Mouse (Mus musculus) heart, adult 2 months (tissue): ENCODE data around the gene Nfasc. TPM values are rescaled to one million over a fixed set of nuclear protein-coding genes. Genes with fewer than 3 reads are reported as not detected.

Source experiments
- DNase-seq, 2 experiments: peaks; one replicate each; pipeline ENCODE4 v3.0.0; 2021
- H3K27ac ChIP-seq: fragments of 200-600 bp; 2 replicates; pipeline ENCODE4 v1.8.1; 2022
- H3K27me3 ChIP-seq: fragments of 200-500 bp; 2 replicates; pipeline ENCODE4 v1.6.1; 2012; ENCODE audit warnings: mild to moderate bottlenecking, low read length, inconsistent platforms, mixed read lengths; ENCODE audit not compliant: control insufficient read depth, insufficient read depth
- H3K36me3 ChIP-seq: fragments of 200-500 bp; 2 replicates; pipeline ENCODE4 v1.6.1; 2012; ENCODE audit warnings: low read length, inconsistent platforms; ENCODE audit not compliant: control insufficient read depth, insufficient read depth
- H3K4me1 ChIP-seq: fragments of 200-500 bp; 2 replicates; pipeline ENCODE4 v1.6.1; 2011; ENCODE audit warnings: low read length; ENCODE audit not compliant: control insufficient read depth, insufficient read depth
- H3K4me3 ChIP-seq: fragments of 200-600 bp; 2 replicates; pipeline ENCODE4 v1.8.1; 2022
- H3K79me2 ChIP-seq: fragments of 200-500 bp; replicated peaks from 2 replicates; pipeline ENCODE4 v1.6.1; 2012; ENCODE audit warnings: mild to moderate bottlenecking, inconsistent platforms, low read length, moderate library complexity, mixed read lengths; ENCODE audit not compliant: control insufficient read depth, insufficient read depth
- H3K9ac ChIP-seq: fragments of 200-500 bp; 2 replicates; pipeline ENCODE4 v1.6.1; 2012; ENCODE audit warnings: low read depth, mild to moderate bottlenecking, control low read depth, inconsistent platforms, low read length, mixed read lengths
- CTCF ChIP-seq: fragments of 200-600 bp; IDR thresholded peaks from 2 replicates; pipeline ENCODE4 v1.8.1; 2022; ENCODE audit warnings: antibody characterized with exemption, mild to moderate bottlenecking, moderate library complexity
- EP300 ChIP-seq: fragments of 200-500 bp; IDR thresholded peaks from 2 replicates; pipeline ENCODE4 v1.6.1; 2011; ENCODE audit warnings: low read depth, low read length, control low read depth; ENCODE audit not compliant: insufficient read depth
- POLR2A ChIP-seq: fragments of 200-500 bp; IDR thresholded peaks from 2 replicates; pipeline ENCODE4 v1.6.1; 2011; ENCODE audit warnings: mild to moderate bottlenecking, low read depth, low read length, control low read depth; ENCODE audit not compliant: insufficient read depth
- WGBS: fragments of 180-500 bp; shearing (Covaris S2); methylation state at CpG from one replicate; pipeline ENCODE4 v1.1.7; 2018; 5-methylcytosine and 5-hydroxymethylcytosine counted together
- intact Hi-C: fragments of 180-260 bp; cut with DNase I; formaldehyde crosslinking; loops from one replicate; pipeline ENCODE4 v1.15.1; 2025
- polyA plus RNA-seq: library from polyadenylated mRNA; depleted of rRNA; stranded (reverse); fragments of >200 nt; gene quantifications from 2 replicates; pipeline ENCODE4 v1.2.3, GENCODE M21; 2012
- total RNA-seq, 2 experiments: library from RNA; stranded (reverse); gene quantifications; 2 replicates each; pipeline ENCODE4 v1.2.3; 2021

The Nfasc gene
- total and polyA plus RNA-seq, 3 experiments = 0.10 to 0.39 (median 0.14) TPM

DNA sequence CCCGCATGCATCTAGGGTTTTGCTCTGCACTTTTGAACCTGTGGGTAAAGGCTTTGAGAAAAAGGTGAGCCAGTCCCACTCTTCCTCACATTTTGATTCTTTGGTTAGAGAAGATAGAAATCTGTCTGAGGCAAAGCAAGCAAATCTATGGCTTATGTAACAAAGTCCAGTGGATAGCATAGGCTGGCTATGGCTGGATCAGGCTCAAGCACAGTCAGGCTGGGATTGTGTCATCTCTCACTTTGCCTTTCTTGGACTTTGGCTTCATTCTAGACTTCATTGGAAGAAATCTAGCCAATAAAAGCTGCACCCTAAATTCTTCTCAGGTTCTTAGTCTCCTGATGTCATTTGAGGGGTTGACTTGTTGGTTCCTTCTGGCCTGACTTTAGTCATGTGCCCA lies 38.7 kb upstream of the Nfasc start:
- Histone ChIP-seq H3K4me1 (no peaks in the 10 kb centered on the region), H3K27me3 (no peaks in the 10 kb centered on the region), H3K27ac (no peak overlapping the region), H3K79me2 (no peaks in the 10 kb centered on the region), H3K9ac (no peak overlapping the region), H3K4me3 (no peak overlapping the region), H3K36me3 (no peaks in the 10 kb centered on the region)
- DNase-seq = no peak
- WGBS = 76% methylated on average over 1 of the region's 1 CpGs
- no peak for TF ChIP-seq POLR2A
- no peak for TF ChIP-seq CTCF
- no peak for TF ChIP-seq EP300
- intact Hi-C loops = no loop called here

DNA sequence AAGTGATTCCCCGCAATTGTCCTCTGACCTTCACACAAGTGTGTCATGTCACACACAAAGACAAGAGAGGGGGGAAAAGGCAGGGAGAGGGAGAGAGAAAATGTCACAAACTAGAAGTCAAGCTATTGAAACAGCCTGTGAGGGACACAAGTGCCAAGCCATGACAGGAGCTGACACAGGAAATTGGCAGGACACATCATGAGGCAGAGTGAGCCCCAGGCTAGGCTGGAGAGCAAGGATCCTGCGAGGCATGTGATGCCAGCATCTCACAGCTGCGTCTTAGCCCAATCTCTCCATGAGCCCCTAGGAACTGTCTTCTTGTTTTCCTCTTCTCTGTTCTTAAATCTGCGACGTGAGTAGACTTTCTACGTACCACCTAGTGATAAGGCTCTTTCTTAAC lies 33.4 kb upstream of the Nfasc start:
- no peak for DNase-seq
- H3K4me1 ChIP-seq = no peaks in the 10 kb centered on the region
- no peaks in the 10 kb centered on the region for H3K79me2 ChIP-seq
- 68% methylated on average over 6 of the region's 6 CpGs for WGBS
- intact Hi-C loops = no loop called here
- TF ChIP-seq CTCF = no peak
- no peak for TF ChIP-seq POLR2A
- TF ChIP-seq EP300 = no peak
- H3K4me3 ChIP-seq = no peak overlapping the region
- H3K27me3 ChIP-seq = no peaks in the 10 kb centered on the region
- no peak overlapping the region for H3K27ac ChIP-seq
- H3K36me3 ChIP-seq = no peaks in the 10 kb centered on the region
- no peak overlapping the region for H3K9ac ChIP-seq

DNA sequence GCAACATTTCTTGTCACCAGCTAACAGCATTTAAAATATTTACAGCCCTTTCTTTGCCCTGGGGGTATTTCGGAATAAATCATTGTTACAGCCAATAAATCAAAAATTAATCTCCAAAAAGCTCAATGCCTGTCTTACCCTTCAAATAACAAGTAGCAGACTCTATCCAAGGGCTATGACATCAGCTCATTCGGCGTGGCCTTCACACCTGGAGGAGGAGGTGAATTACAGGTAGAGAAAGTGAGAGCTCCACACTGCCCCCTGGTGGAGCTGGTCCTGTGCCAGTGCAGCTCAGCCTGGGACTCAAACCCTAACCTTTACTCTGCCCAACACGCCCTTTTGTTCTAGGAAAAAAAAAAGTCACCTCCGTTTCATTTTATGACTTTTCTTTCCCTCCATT lies 29.8 kb upstream of the Nfasc start:
- H3K36me3 ChIP-seq = no peaks in the 10 kb centered on the region
- intact Hi-C loops = no loop called here
- no peaks in the 10 kb centered on the region for H3K79me2 ChIP-seq
- no peak overlapping the region for H3K9ac ChIP-seq
- no peak overlapping the region for H3K27ac ChIP-seq
- TF ChIP-seq POLR2A = no peak
- TF ChIP-seq CTCF = peak; percentile 66
- no peaks in the 10 kb centered on the region for H3K27me3 ChIP-seq
- H3K4me3 ChIP-seq = no peak overlapping the region
- peak in 1 of 2 experiments; percentile 30 for DNase-seq
- no peaks in the 10 kb centered on the region for H3K4me1 ChIP-seq
- WGBS = 30% methylated on average over 5 of the region's 5 CpGs

DNA sequence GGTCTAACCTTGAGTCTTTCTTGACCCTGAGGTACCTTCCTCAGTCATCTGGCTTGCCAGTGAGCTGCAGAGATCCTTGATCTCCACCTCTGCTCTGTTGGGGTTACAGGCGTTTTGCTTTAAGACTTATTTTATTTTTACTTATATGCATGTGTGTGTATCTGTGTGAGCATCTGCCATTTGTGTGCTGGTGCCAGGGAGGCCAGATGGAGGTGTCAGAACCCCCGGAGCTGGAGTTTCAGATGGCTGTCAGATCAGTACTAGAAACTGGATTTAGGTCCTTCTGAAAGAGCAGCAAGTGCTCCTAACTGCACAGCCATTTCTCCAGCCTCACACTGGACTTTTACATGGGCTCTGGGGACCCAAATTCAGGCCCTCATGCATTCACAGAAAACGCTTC lies 28.0 kb upstream of the Nfasc start:
- no peaks in the 10 kb centered on the region for H3K79me2 ChIP-seq
- DNase-seq = no peak
- H3K27me3 ChIP-seq = no peaks in the 10 kb centered on the region
- TF ChIP-seq POLR2A = no peak
- TF ChIP-seq CTCF = no peak
- TF ChIP-seq EP300 = no peak
- H3K9ac ChIP-seq = no peak overlapping the region
- H3K4me3 ChIP-seq = no peak overlapping the region
- no peaks in the 10 kb centered on the region for H3K4me1 ChIP-seq
- H3K36me3 ChIP-seq = no peaks in the 10 kb centered on the region
- intact Hi-C loops = no loop called here
- whole genome bisulfite sequencing = 59% methylated on average over 3 of the region's 3 CpGs
- H3K27ac ChIP-seq = no peak overlapping the region

DNA sequence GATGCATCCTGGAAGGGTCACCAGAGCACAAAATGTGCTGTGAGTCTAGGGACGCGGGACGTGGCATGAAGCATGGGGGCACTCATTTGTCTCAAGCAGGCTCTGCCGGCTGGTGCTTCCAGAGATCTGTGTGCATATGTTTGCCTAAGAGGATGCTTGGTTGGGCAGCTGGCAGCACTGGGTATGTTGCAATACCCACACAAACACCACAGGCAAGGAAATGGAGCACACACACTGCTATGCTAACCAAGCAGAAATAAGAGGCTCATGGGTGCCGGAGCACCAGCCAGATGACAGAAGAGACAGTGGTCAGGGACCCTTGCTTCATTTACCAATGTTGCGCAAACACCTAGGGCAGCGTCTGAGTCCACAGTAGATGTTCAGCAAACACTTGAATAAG lies 25.8 kb upstream of the Nfasc start:
- H3K79me2 ChIP-seq = no peaks in the 10 kb centered on the region
- H3K9ac ChIP-seq = no peak overlapping the region
- H3K4me3 ChIP-seq = no peak overlapping the region
- DNase-seq = no peak
- no peaks in the 10 kb centered on the region for H3K36me3 ChIP-seq
- H3K27ac ChIP-seq = no peak overlapping the region
- no peaks in the 10 kb centered on the region for H3K27me3 ChIP-seq
- no peaks in the 10 kb centered on the region for H3K4me1 ChIP-seq
- intact Hi-C loops = no loop called here
- no peak for TF ChIP-seq POLR2A
- no peak for TF ChIP-seq CTCF
- TF ChIP-seq EP300 = no peak
- 90% methylated on average over 7 of the region's 7 CpGs for WGBS

DNA sequence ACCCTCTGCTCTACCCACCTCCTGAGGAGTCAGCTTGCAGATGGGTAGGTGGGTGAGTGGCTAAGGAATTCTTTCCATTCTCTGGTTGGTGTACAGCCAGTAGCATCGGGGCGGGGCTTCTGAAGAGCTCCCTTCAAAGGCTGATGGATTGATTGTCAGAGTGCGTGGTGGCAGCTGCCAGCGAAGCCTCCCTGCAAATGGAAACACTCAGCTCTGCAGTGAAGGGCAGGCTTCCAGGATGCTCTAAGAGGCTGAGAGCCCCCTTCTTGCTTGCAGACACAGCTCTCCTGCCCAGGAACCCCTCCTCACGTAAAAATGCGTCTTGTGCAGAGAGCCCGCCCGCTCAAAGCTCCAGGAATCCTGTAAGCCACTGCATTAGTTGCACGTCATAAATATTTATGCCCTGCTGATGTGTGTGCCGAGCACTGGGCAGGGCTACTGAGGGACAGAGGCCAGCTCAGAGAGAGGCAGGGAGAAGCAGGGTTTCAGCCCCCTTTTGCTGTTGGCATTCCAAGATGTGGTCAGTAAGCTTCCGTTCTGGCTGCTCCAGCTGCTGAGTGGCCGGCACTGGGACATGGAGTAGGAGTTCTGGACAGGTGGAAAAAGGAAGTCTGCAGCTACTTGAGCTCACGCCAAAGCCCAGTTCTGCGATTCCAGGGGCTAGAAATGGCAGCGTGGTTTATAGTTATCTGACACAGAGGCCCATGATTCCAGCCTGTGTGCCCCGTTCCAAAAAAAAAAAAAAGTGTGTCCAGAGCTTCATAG lies 24.5 kb upstream of the Nfasc start:
- no peaks in the 10 kb centered on the region for H3K4me1 ChIP-seq
- TF ChIP-seq POLR2A (no peak), CTCF (no peak)
- no peaks in the 10 kb centered on the region for H3K36me3 ChIP-seq
- H3K9ac ChIP-seq = no peak overlapping the region
- H3K79me2 ChIP-seq = no peaks in the 10 kb centered on the region
- H3K4me3 ChIP-seq = no peak overlapping the region
- 23% methylated on average over 16 of the region's 16 CpGs for WGBS
- H3K27me3 ChIP-seq = no peaks in the 10 kb centered on the region
- no peak overlapping the region for H3K27ac ChIP-seq
- intact Hi-C loops = no loop called here
- DNase-seq = no peak
